Mouse (Mus musculus) heart, adult 2 months (tissue): ENCODE data around the gene Serpina3c. TPM values are rescaled to one million over a fixed set of nuclear protein-coding genes. Genes with fewer than 3 reads are reported as not detected.
"Not testable (repeated sequence)": the region's sequence is repeated elsewhere in the genome, so short reads cannot be mapped to it uniquely, and the experiment has no call there.

Source experiments
- DNase-seq, 2 experiments: peaks; one replicate each; pipeline ENCODE4 v3.0.0; 2021
- H3K27ac ChIP-seq: fragments of 200-600 bp; 2 replicates; pipeline ENCODE4 v1.8.1; 2022
- H3K27me3 ChIP-seq: fragments of 200-500 bp; 2 replicates; pipeline ENCODE4 v1.6.1; 2012; ENCODE audit warnings: mild to moderate bottlenecking, low read length, inconsistent platforms, mixed read lengths; ENCODE audit not compliant: control insufficient read depth, insufficient read depth
- H3K36me3 ChIP-seq: fragments of 200-500 bp; 2 replicates; pipeline ENCODE4 v1.6.1; 2012; ENCODE audit warnings: low read length, inconsistent platforms; ENCODE audit not compliant: control insufficient read depth, insufficient read depth
- H3K4me1 ChIP-seq: fragments of 200-500 bp; 2 replicates; pipeline ENCODE4 v1.6.1; 2011; ENCODE audit warnings: low read length; ENCODE audit not compliant: control insufficient read depth, insufficient read depth
- H3K4me3 ChIP-seq: fragments of 200-600 bp; 2 replicates; pipeline ENCODE4 v1.8.1; 2022
- H3K79me2 ChIP-seq: fragments of 200-500 bp; replicated peaks from 2 replicates; pipeline ENCODE4 v1.6.1; 2012; ENCODE audit warnings: mild to moderate bottlenecking, inconsistent platforms, low read length, moderate library complexity, mixed read lengths; ENCODE audit not compliant: control insufficient read depth, insufficient read depth
- H3K9ac ChIP-seq: fragments of 200-500 bp; 2 replicates; pipeline ENCODE4 v1.6.1; 2012; ENCODE audit warnings: low read depth, mild to moderate bottlenecking, control low read depth, inconsistent platforms, low read length, mixed read lengths
- CTCF ChIP-seq: fragments of 200-600 bp; IDR thresholded peaks from 2 replicates; pipeline ENCODE4 v1.8.1; 2022; ENCODE audit warnings: antibody characterized with exemption, mild to moderate bottlenecking, moderate library complexity
- EP300 ChIP-seq: fragments of 200-500 bp; IDR thresholded peaks from 2 replicates; pipeline ENCODE4 v1.6.1; 2011; ENCODE audit warnings: low read depth, low read length, control low read depth; ENCODE audit not compliant: insufficient read depth
- POLR2A ChIP-seq: fragments of 200-500 bp; IDR thresholded peaks from 2 replicates; pipeline ENCODE4 v1.6.1; 2011; ENCODE audit warnings: mild to moderate bottlenecking, low read depth, low read length, control low read depth; ENCODE audit not compliant: insufficient read depth
- WGBS: fragments of 180-500 bp; shearing (Covaris S2); methylation state at CpG from one replicate; pipeline ENCODE4 v1.1.7; 2018; 5-methylcytosine and 5-hydroxymethylcytosine counted together
- intact Hi-C: fragments of 180-260 bp; cut with DNase I; formaldehyde crosslinking; loops from one replicate; pipeline ENCODE4 v1.15.1; 2025
- polyA plus RNA-seq: library from polyadenylated mRNA; depleted of rRNA; stranded (reverse); fragments of >200 nt; gene quantifications from 2 replicates; pipeline ENCODE4 v1.2.3, GENCODE M21; 2012
- total RNA-seq, 2 experiments: library from RNA; stranded (reverse); gene quantifications; 2 replicates each; pipeline ENCODE4 v1.2.3; 2021

The Serpina3c gene
- total and polyA plus RNA-seq, 3 experiments, result 0.45 to 1.5 (median 1.3) TPM

DNA sequence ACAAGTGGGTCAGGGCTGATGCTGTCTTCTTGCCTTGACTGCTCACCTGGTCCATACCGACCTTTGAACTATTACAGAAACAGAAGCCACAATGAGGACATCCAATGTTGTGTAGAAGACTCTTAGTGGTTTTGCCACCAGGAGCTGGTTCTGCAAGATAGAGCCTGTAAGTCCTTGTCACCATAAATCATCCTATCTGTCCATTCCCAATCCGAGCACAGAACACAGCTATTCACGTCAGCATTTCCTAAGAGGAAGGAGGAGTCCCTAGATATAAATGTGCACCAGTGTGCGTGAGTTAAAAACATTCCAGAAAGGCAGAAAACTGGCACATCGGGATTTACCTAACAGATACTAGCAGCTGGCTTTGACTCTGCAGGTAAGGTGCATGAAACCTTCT is 26.0 kb downstream of the Serpina3c start, which contains the start of gene Serpina3b:
Gene Serpina3b, plus strand, starts transcription at position 301 of the 400 bp plus-strand sequence.
- no peak within 1 kb of the TSS for H3K4me3 ChIP-seq
- H3K4me1 ChIP-seq, result peaks cover 5% of the 10 kb centered on the region
- intact Hi-C loops, result no loop called here
- no peak within 1 kb of the TSS for H3K27ac ChIP-seq
- no peak for TF ChIP-seq CTCF
- TF ChIP-seq EP300, result no peak
- no peak for TF ChIP-seq POLR2A
- H3K79me2 ChIP-seq, result no peaks in the 10 kb centered on the region
- H3K36me3 ChIP-seq, result no peaks in the 10 kb centered on the region
- WGBS, result 69% methylated on average over 5 of the region's 5 CpGs
- no peak for DNase-seq
- no peak within 1 kb of the TSS for H3K9ac ChIP-seq
- H3K27me3 ChIP-seq, result no peaks in the 10 kb centered on the region

DNA sequence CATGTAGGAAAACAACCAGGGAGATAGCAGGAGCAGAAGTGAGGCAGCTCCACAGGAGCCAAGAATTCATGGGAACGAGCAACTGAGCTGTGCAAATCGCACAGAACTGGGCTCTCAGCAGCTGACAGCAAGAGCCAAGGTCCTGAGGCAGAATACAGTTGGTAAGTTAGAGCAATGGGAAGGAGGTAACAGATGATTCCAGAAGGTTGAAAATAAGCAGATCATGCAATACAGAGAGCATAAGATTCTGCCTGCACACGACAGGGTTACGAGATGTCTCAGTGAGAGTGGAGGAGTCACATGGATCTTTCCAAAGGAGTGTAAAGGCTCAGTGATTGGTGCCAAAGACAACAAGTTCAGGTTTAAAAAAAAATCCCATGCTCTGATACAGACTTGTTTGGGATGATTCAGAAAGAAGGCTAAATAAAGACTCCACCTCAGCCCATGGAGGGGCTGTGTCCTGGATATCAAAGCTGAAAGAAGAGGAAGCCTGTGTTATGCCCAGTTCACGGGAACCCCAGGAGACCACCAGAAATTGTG is 28.6 kb downstream of the Serpina3c start:
- TF ChIP-seq POLR2A (no peak), CTCF (no peak), EP300 (no peak)
- Histone ChIP-seq H3K4me3 (no peak overlapping the region), H3K9ac (no peak overlapping the region), H3K4me1 (peaks cover 2% of the 10 kb centered on the region), H3K36me3 (no peaks in the 10 kb centered on the region), H3K27ac (no peak overlapping the region), H3K27me3 (no peaks in the 10 kb centered on the region), H3K79me2 (no peaks in the 10 kb centered on the region)
- DNase-seq, result no peak
- 28% methylated on average over 5 of the region's 5 CpGs for WGBS
- intact Hi-C loops, result no loop called here

DNA sequence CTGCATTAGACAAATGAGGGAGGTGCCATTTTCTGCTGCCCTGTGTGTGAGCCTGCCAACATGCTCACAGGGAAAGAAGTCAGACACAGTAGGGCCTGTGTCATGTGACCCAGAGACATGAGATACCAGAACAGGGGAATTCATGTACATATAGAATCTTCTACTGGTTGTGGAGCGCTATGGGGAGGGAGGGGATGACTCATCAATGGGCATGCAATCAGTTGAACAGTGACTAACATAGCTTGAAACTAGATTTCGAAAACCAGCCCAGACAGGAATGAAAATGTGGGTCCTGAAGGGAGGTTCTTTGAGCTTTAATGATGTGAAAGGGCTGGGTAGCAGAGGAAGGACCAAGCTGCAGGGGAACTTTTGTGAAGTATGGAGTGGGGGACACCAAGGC is 29.7 kb downstream of the Serpina3c start:
- no peak overlapping the region for H3K9ac ChIP-seq
- no peak for DNase-seq
- intact Hi-C loops, result no loop called here
- no peaks in the 10 kb centered on the region for H3K79me2 ChIP-seq
- WGBS, result 86% methylated on average over 2 of the region's 2 CpGs
- H3K4me1 ChIP-seq, result peaks cover 2% of the 10 kb centered on the region
- TF ChIP-seq EP300, result no peak
- TF ChIP-seq POLR2A, result no peak
- TF ChIP-seq CTCF, result no peak
- no peaks in the 10 kb centered on the region for H3K36me3 ChIP-seq
- no peaks in the 10 kb centered on the region for H3K27me3 ChIP-seq
- H3K27ac ChIP-seq, result no peak overlapping the region
- H3K4me3 ChIP-seq, result no peak overlapping the region

DNA sequence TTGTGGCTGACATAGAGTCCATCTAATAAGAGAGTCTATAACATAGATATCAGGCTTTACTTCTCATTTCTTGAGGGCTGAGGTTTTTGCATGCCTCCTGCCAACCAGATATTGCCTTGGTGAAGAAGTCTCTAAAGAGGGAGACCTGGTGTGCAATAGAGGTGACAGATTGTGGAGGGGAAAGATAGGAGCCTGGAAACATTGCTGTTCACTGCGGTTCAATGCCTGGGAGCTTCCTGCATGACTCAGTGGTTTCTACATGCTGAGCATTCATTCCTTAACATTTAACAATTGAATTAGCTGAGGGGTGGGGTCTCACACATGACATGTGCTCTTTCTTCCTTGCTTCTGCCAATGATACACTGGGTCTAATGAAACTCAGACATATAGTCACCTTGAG is 30.6 kb downstream of the Serpina3c start:
- Histone ChIP-seq H3K9ac (no peak overlapping the region), H3K36me3 (no peaks in the 10 kb centered on the region), H3K27ac (no peak overlapping the region), H3K79me2 (no peaks in the 10 kb centered on the region), H3K4me3 (no peak overlapping the region), H3K27me3 (no peaks in the 10 kb centered on the region), H3K4me1 (peaks cover 2% of the 10 kb centered on the region)
- TF ChIP-seq CTCF (no peak), POLR2A (no peak), EP300 (no peak)
- WGBS, result 27% methylated on average over 1 of the region's 1 CpGs
- no peak for DNase-seq
- intact Hi-C loops, result no loop called here

DNA sequence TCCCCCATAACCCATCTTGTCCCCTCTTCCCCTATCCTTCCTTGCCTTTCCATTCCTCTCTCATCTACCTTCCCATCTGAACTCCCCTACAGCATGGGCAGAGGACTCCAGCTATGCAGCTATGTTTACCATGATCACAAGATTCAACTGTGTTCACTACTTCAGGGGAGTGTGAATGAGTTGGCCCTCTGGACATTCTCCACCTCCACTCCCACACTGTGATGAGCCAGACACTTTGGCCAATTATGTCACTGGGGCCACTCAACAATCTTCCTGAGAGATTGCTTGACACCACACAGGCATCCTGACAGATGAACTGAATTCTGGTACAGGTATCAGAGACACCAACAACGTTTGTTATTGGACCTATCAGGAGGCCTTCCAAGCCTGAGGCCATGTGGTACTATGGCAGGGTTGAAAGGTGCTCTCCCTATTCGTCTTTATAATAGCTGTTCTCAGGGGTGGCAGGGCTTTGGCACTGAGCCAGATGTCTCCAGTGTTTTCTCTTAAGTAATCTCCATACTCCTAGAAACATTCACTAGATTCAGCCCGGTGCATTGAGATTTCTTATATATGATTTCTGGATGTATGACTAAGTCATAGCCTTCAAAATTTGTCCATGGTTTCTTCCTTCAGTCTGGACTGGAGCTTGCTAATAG is 38.6 kb downstream of the Serpina3c start:
- no peak overlapping the region for H3K4me3 ChIP-seq
- no peak overlapping the region for H3K9ac ChIP-seq
- H3K27me3 ChIP-seq, result no peaks in the 10 kb centered on the region
- DNase-seq, result no peak
- H3K4me1 ChIP-seq, result no peaks in the 10 kb centered on the region
- WGBS, result 34% methylated on average over 3 of the region's 3 CpGs
- no peaks in the 10 kb centered on the region for H3K79me2 ChIP-seq
- no peak for TF ChIP-seq CTCF
- no peak for TF ChIP-seq POLR2A
- TF ChIP-seq EP300, result no peak
- no peak overlapping the region for H3K27ac ChIP-seq
- H3K36me3 ChIP-seq, result no peaks in the 10 kb centered on the region
- intact Hi-C loops, result no loop called here

DNA sequence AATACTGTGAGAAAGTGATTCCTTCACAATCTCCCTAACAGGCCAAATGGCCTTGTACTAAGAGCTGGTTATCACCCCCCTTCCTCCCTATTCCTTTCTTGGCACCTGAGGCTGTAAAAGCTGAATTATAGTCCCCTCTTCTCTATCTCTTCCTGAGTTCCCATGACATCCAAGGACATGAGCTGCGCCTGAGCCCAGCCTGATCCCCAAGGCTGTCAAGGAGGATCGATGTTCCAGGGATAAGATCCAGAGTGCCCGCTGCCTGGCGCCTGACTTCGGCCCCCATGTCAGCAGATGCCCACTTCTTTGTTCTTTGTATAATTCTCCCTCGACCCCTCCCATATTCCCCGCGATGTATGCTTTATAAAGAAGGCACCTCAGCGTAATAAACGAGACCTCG is 41.3 kb downstream of the Serpina3c start, which contains the start of gene Serpina3a:
Gene Serpina3a, plus strand, starts transcription at position 392 of the 400 bp plus-strand sequence.
- H3K4me3 ChIP-seq, H3K4me1 ChIP-seq, H3K79me2 ChIP-seq, DNase-seq, H3K27ac ChIP-seq, intact Hi-C loops, H3K9ac ChIP-seq, H3K36me3 ChIP-seq, H3K27me3 ChIP-seq: not testable (repeated sequence)
- WGBS, result 89% methylated on average over 11 of the region's 11 CpGs
